Mouse (Mus musculus): Measurements from ENCODE around the gene Plekhm3. TPM values are rescaled to one million over a fixed set of nuclear protein-coding genes. Genes with fewer than 3 reads are reported as not detected.

Plekhm3 gene
- polyA plus RNA-seq, 1 experiment from 2014 or later, result 16.0 TPM

- peaks cover 9% of the 10 kb centered on the region; the same call in 1 of the 2 replicates for H3K36me3 ChIP-seq (ENCODE audit: inconsistent target)
- no peak overlapping the region for H3K27ac ChIP-seq
- 100% methylated on average over 1 of the region's 1 CpGs for WGBS (ENCODE audit: missing documents)
- H3K4me3 ChIP-seq (ENCODE audit: inconsistent target), result no peak overlapping the region
- H3K79me2 ChIP-seq (ENCODE audit: inconsistent target), result peaks cover 93% of the 10 kb centered on the region; the same call in 1 of the 2 replicates
Measured at GRCm38 (mm10) chr1:64848996-64849395, 107.6 kb downstream of the Plekhm3 start.

GRCm38 (mm10) chr1:64848081-64848480, 108.5 kb downstream of the Plekhm3 start:
- H3K4me3 ChIP-seq (ENCODE audit: inconsistent target), result no peak overlapping the region
- WGBS (ENCODE audit: missing documents), result 80% methylated on average over 7 of the region's 7 CpGs
- no peaks in the 10 kb centered on the region; the same call in 1 of the 2 replicates for H3K36me3 ChIP-seq (ENCODE audit: inconsistent target)
- H3K27ac ChIP-seq, result no peak overlapping the region
- peaks cover 89% of the 10 kb centered on the region; the same call in 1 of the 2 replicates for H3K79me2 ChIP-seq (ENCODE audit: inconsistent target)

- H3K79me2 ChIP-seq (ENCODE audit: inconsistent target), result peaks cover 84% of the 10 kb centered on the region; the same call in 1 of the 2 replicates
- H3K36me3 ChIP-seq (ENCODE audit: inconsistent target), result no peaks in the 10 kb centered on the region; the same call in 1 of the 2 replicates
- H3K4me3 ChIP-seq (ENCODE audit: inconsistent target), result no peak overlapping the region
- no peak overlapping the region for H3K27ac ChIP-seq
Measured at GRCm38 (mm10) chr1:64847565-64847964, 109.1 kb downstream of the Plekhm3 start.

- peaks cover 63% of the 10 kb centered on the region; the same call in 1 of the 2 replicates for H3K79me2 ChIP-seq (ENCODE audit: inconsistent target)
- H3K36me3 ChIP-seq (ENCODE audit: inconsistent target), result no peaks in the 10 kb centered on the region; the same call in 1 of the 2 replicates
- 94% methylated on average over 3 of the region's 3 CpGs for WGBS (ENCODE audit: missing documents)
- H3K27ac ChIP-seq, result no peak overlapping the region
- H3K4me3 ChIP-seq (ENCODE audit: inconsistent target), result no peak overlapping the region
Measured at GRCm38 (mm10) chr1:64844978-64845377, 111.6 kb downstream of the Plekhm3 start.

GRCm38 (mm10) chr1:64843900-64844616, 112.6 kb downstream of the Plekhm3 start:
- Histone ChIP-seq H3K79me2 (ENCODE audit: inconsistent target) (peaks cover 61% of the 10 kb centered on the region; the same call in 1 of the 2 replicates), H3K4me3 (ENCODE audit: inconsistent target) (no peak overlapping the region), H3K27ac (no peak overlapping the region), H3K36me3 (ENCODE audit: inconsistent target) (no peaks in the 10 kb centered on the region; the same call in 1 of the 2 replicates)
- WGBS (ENCODE audit: missing documents), result 91% methylated on average over 3 of the region's 3 CpGs

- Histone ChIP-seq H3K79me2 (ENCODE audit: inconsistent target) (peaks cover 59% of the 10 kb centered on the region; the same call in 1 of the 2 replicates), H3K4me3 (ENCODE audit: inconsistent target) (no peak overlapping the region), H3K36me3 (ENCODE audit: inconsistent target) (no peaks in the 10 kb centered on the region), H3K27ac (no peak overlapping the region)
- 62% methylated on average over 1 of the region's 1 CpGs for WGBS (ENCODE audit: missing documents)
Measured at GRCm38 (mm10) chr1:64840930-64841329, 115.7 kb downstream of the Plekhm3 start.

GRCm38 (mm10) chr1:64836584-64836983, 120.0 kb downstream of the Plekhm3 start:
- WGBS (ENCODE audit: missing documents), result 96% methylated on average over 5 of the region's 5 CpGs
- peaks cover 55% of the 10 kb centered on the region; the same call in 1 of the 2 replicates for H3K79me2 ChIP-seq (ENCODE audit: inconsistent target)

GRCm38 (mm10) chr1:64836114-64836513, 120.5 kb downstream of the Plekhm3 start:
- Histone ChIP-seq H3K36me3 (ENCODE audit: inconsistent target) (no peaks in the 10 kb centered on the region), H3K79me2 (ENCODE audit: inconsistent target) (peaks cover 55% of the 10 kb centered on the region; the same call in 1 of the 2 replicates), H3K4me3 (ENCODE audit: inconsistent target) (no peak overlapping the region), H3K27ac (no peak overlapping the region)
- 90% methylated on average over 3 of the region's 3 CpGs for WGBS (ENCODE audit: missing documents)

More at GRCm38 (mm10) chr1:64836584-64836983, 120.0 kb downstream of the Plekhm3 start:
- Histone ChIP-seq H3K27ac (no peak overlapping the region), H3K36me3 (ENCODE audit: inconsistent target) (no peaks in the 10 kb centered on the region), H3K4me3 (ENCODE audit: inconsistent target) (no peak overlapping the region)

GRCm38 (mm10) chr1:64831552-64831951, 125.1 kb downstream of the Plekhm3 start:
- H3K4me3 ChIP-seq (ENCODE audit: inconsistent target), result no peak overlapping the region
- no peak overlapping the region for H3K27ac ChIP-seq
- peaks cover 30% of the 10 kb centered on the region; the same call in 1 of the 2 replicates for H3K79me2 ChIP-seq (ENCODE audit: inconsistent target)
- no peaks in the 10 kb centered on the region for H3K36me3 ChIP-seq (ENCODE audit: inconsistent target)
- WGBS (ENCODE audit: missing documents), result 79% methylated on average over 2 of the region's 2 CpGs

GRCm38 (mm10) chr1:64827434-64827833, 129.2 kb downstream of the Plekhm3 start:
- Histone ChIP-seq H3K27ac (no peak overlapping the region), H3K79me2 (ENCODE audit: inconsistent target) (peaks cover 18% of the 10 kb centered on the region; the same call in 1 of the 2 replicates), H3K4me3 (ENCODE audit: inconsistent target) (no peak overlapping the region), H3K36me3 (ENCODE audit: inconsistent target) (no peaks in the 10 kb centered on the region)
- 83% methylated on average over 5 of the region's 5 CpGs for WGBS (ENCODE audit: missing documents)

- no peak overlapping the region for H3K27ac ChIP-seq
- WGBS (ENCODE audit: missing documents), result 78% methylated on average over 5 of the region's 6 CpGs
- H3K36me3 ChIP-seq (ENCODE audit: inconsistent target), result no peaks in the 10 kb centered on the region
- H3K4me3 ChIP-seq (ENCODE audit: inconsistent target), result no peak overlapping the region
- peaks cover 18% of the 10 kb centered on the region; the same call in 1 of the 2 replicates for H3K79me2 ChIP-seq (ENCODE audit: inconsistent target)
Measured at GRCm38 (mm10) chr1:64826348-64827103, 130.1 kb downstream of the Plekhm3 start.

GRCm38 (mm10) chr1:64823564-64823963, 133.1 kb downstream of the Plekhm3 start:
- H3K36me3 ChIP-seq (ENCODE audit: inconsistent target), result peaks cover 20% of the 10 kb centered on the region
- H3K79me2 ChIP-seq (ENCODE audit: inconsistent target), result peaks cover 13% of the 10 kb centered on the region; the same call in 1 of the 2 replicates
- WGBS (ENCODE audit: missing documents), result 28% methylated on average over 6 of the region's 6 CpGs
- no peak overlapping the region for H3K4me3 ChIP-seq (ENCODE audit: inconsistent target)
- H3K27ac ChIP-seq, result no peak overlapping the region

- 94% methylated on average over 5 of the region's 5 CpGs for WGBS (ENCODE audit: missing documents)
- Histone ChIP-seq H3K4me3 (ENCODE audit: inconsistent target) (no peak overlapping the region), H3K79me2 (ENCODE audit: inconsistent target) (no peaks in the 10 kb centered on the region), H3K27ac (no peak overlapping the region), H3K36me3 (ENCODE audit: inconsistent target) (peaks cover 38% of the 10 kb centered on the region)
Measured at GRCm38 (mm10) chr1:64817709-64818108, 138.9 kb downstream of the Plekhm3 start.

- Histone ChIP-seq H3K27ac (no peak overlapping the region), H3K79me2 (ENCODE audit: inconsistent target) (no peaks in the 10 kb centered on the region), H3K36me3 (ENCODE audit: inconsistent target) (peaks cover 29% of the 10 kb centered on the region), H3K4me3 (ENCODE audit: inconsistent target) (no peak overlapping the region)
- WGBS (ENCODE audit: missing documents), result 96% methylated on average over 2 of the region's 2 CpGs
Measured at GRCm38 (mm10) chr1:64813182-64813581, 143.4 kb downstream of the Plekhm3 start.

- no peaks in the 10 kb centered on the region for H3K79me2 ChIP-seq (ENCODE audit: inconsistent target)
- no peak overlapping the region for H3K4me3 ChIP-seq (ENCODE audit: inconsistent target)
- H3K27ac ChIP-seq, result no peak overlapping the region
- 71% methylated on average over 1 of the region's 1 CpGs for WGBS (ENCODE audit: missing documents)
- H3K36me3 ChIP-seq (ENCODE audit: inconsistent target), result peaks cover 19% of the 10 kb centered on the region; the same call in 1 of the 2 replicates
Measured at GRCm38 (mm10) chr1:64811956-64812355, 144.7 kb downstream of the Plekhm3 start.
